Mouse (Mus musculus): ENCODE results near the gene Rapsn. TPM values are rescaled to one million over a fixed set of nuclear protein-coding genes. Genes with fewer than 3 reads are reported as not detected.

The Rapsn gene
- polyA plus RNA-seq, 1 experiment, result 1.5 TPM

- H3K27ac ChIP-seq (ENCODE audit: insufficient read depth, low read length), result no peak overlapping the region
- H3K27me3 ChIP-seq (ENCODE audit: control insufficient read depth, insufficient read depth, low read length), result no peaks in the 10 kb centered on the region
- TF ChIP-seq POLR2A (IDR thresholded peaks at IDR 0.05; ENCODE audit: borderline replicate concordance, insufficient read depth, low read length), result no peak
- no peak for TF ChIP-seq CTCF (IDR thresholded peaks at IDR 0.05; ENCODE audit: borderline replicate concordance, insufficient read depth, low read depth, low read length)
- WGBS, result 68% methylated on average over 15 of the region's 15 CpGs
- no peaks in the 10 kb centered on the region for H3K4me1 ChIP-seq (ENCODE audit: control insufficient read depth, insufficient read depth, low read length)
- DNase-seq, result no peak
- H3K4me3 ChIP-seq (replicated peaks; ENCODE audit: insufficient read depth, low read depth, low read length), result no peak overlapping the region
These were observed 48.9 kb downstream of the Rapsn start for GRCm38 (mm10) chr2:91084179-91084820.

DNA sequence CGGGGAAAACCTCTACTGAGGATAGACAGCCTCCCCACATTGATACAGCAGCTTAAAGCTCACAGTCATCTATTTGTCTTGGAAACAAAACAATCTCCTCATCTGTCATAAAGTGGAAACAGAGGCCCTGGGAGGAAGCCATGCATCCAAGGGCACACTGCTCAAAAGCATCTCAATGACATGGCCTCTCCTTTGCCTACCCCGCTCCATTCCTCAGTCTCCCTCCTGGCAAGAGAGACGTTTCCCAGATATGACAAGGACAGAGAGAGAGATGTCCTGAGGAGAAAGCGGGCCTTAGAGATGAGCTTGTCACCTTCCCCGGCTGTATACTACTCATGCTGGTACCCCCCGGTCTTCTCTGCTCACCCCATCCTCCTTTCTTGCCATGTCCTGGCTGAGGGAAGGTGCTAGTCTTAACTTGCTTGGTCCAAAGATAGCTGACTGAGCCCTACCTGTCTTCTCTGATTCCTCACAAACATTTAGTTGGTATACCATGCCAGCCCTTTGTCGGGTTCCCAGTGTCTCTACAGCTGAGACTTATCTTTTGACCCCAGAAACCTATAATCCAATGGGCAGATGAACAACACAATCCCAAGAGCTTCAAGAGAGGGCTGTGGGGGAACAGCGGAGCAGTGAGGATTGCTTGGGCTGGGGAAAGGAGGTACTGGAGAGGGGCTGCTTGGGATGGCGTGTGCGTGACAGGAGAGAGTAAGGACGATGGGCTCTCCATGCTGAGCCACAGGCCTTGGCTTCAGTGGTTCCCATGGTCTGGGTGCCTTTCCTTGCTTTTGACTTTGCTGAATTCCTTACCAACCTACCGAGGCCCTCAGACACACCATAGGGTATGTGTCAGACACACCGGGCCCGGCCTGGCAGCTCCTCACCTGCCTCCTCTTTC is 50.3 kb downstream of the Rapsn start:
- no peak for DNase-seq
- WGBS, result 85% methylated on average over 14 of the region's 14 CpGs
- Histone ChIP-seq H3K4me3 (replicated peaks; ENCODE audit: insufficient read depth, low read depth, low read length) (no peak overlapping the region), H3K27ac (ENCODE audit: insufficient read depth, low read length) (no peak overlapping the region), H3K4me1 (ENCODE audit: control insufficient read depth, insufficient read depth, low read length) (no peaks in the 10 kb centered on the region), H3K27me3 (ENCODE audit: control insufficient read depth, insufficient read depth, low read length) (no peaks in the 10 kb centered on the region)
- TF ChIP-seq POLR2A (IDR thresholded peaks at IDR 0.05; ENCODE audit: borderline replicate concordance, insufficient read depth, low read length), result no peak

DNA sequence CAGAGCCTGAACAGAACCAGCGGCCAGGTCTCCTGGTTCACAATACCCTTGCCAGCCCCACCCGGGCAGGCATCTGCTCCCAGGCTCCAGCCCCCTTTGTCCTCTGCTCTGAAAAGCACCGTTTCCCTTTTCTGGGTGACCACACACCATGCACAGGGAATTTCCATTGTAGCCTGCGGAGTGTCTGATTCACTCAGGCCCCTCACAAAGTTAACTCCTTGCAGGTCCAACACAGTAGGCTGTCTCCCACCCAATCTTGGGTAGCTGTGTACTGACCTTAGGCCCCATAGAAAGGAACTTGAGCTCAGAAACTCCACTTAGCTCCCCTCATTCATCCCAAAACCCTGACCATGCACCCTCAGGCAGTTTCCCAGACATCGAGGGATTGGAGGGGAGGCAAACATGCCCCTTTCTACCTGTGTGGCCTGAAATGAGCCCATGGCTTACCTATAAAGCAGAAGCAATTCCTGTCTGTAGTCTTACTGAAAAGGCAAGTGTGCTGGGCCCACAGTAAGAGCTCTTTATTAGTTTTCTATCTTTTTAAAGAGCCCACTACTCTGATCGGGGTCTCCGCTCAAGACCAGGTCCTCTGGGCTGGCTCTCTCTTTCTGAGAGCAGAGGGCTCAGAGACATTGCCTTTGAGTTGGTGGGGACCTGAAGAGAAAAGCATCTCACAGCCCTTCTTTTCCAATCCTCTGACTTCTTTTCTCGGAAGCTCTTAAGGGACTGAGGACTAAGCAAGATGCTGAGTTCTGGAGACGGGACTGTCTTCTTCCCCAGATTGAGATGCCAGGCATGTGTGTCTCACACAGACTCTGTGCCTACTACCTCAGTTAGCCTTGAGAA is 51.2 kb downstream of the Rapsn start:
- Histone ChIP-seq H3K27ac (ENCODE audit: insufficient read depth, low read length) (no peak overlapping the region), H3K4me3 (replicated peaks; ENCODE audit: insufficient read depth, low read depth, low read length) (no peak overlapping the region), H3K4me1 (ENCODE audit: control insufficient read depth, insufficient read depth, low read length) (no peaks in the 10 kb centered on the region), H3K27me3 (ENCODE audit: control insufficient read depth, insufficient read depth, low read length) (no peaks in the 10 kb centered on the region)
- WGBS, result 68% methylated on average over 9 of the region's 9 CpGs
- DNase-seq, result no peak
- TF ChIP-seq POLR2A (IDR thresholded peaks at IDR 0.05; ENCODE audit: borderline replicate concordance, insufficient read depth, low read length), result no peak
- no peak for TF ChIP-seq CTCF (IDR thresholded peaks at IDR 0.05; ENCODE audit: borderline replicate concordance, insufficient read depth, low read depth, low read length)

- Histone ChIP-seq H3K27ac (ENCODE audit: insufficient read depth, low read length) (no peak overlapping the region), H3K4me3 (replicated peaks; ENCODE audit: insufficient read depth, low read depth, low read length) (no peak overlapping the region), H3K4me1 (ENCODE audit: control insufficient read depth, insufficient read depth, low read length) (no peaks in the 10 kb centered on the region), H3K27me3 (ENCODE audit: control insufficient read depth, insufficient read depth, low read length) (no peaks in the 10 kb centered on the region)
- 87% methylated on average over 9 of the region's 9 CpGs for WGBS
- no peak for DNase-seq
- TF ChIP-seq CTCF (IDR thresholded peaks at IDR 0.05; ENCODE audit: borderline replicate concordance, insufficient read depth, low read depth, low read length), result no peak
- TF ChIP-seq POLR2A (IDR thresholded peaks at IDR 0.05; ENCODE audit: borderline replicate concordance, insufficient read depth, low read length), result no peak
These were observed 52.0 kb downstream of the Rapsn start for GRCm38 (mm10) chr2:91087453-91087852.

GRCm38 (mm10) chr2:91088987-91089386 is 53.6 kb downstream of the Rapsn start:
- no peak for TF ChIP-seq POLR2A (IDR thresholded peaks at IDR 0.05; ENCODE audit: borderline replicate concordance, insufficient read depth, low read length)
- H3K27me3 ChIP-seq (ENCODE audit: control insufficient read depth, insufficient read depth, low read length), result no peaks in the 10 kb centered on the region
- 83% methylated on average over 9 of the region's 9 CpGs for WGBS
- H3K4me3 ChIP-seq (replicated peaks; ENCODE audit: insufficient read depth, low read depth, low read length), result no peak overlapping the region
- no peak for DNase-seq
- H3K27ac ChIP-seq (ENCODE audit: insufficient read depth, low read length), result no peak overlapping the region
- H3K4me1 ChIP-seq (ENCODE audit: control insufficient read depth, insufficient read depth, low read length), result no peaks in the 10 kb centered on the region

- no peaks in the 10 kb centered on the region for H3K4me1 ChIP-seq (ENCODE audit: control insufficient read depth, insufficient read depth, low read length)
- TF ChIP-seq CTCF (IDR thresholded peaks at IDR 0.05; ENCODE audit: borderline replicate concordance, insufficient read depth, low read depth, low read length) (no peak), POLR2A (IDR thresholded peaks at IDR 0.05; ENCODE audit: borderline replicate concordance, insufficient read depth, low read length) (no peak)
- no peak overlapping the region for H3K27ac ChIP-seq (ENCODE audit: insufficient read depth, low read length)
- H3K4me3 ChIP-seq (replicated peaks; ENCODE audit: insufficient read depth, low read depth, low read length), result no peak overlapping the region
- 77% methylated on average over 6 of the region's 6 CpGs for WGBS
- DNase-seq, result no peak
- no peaks in the 10 kb centered on the region for H3K27me3 ChIP-seq (ENCODE audit: control insufficient read depth, insufficient read depth, low read length)
These were observed 54.8 kb downstream of the Rapsn start for GRCm38 (mm10) chr2:91090208-91090607.

DNA sequence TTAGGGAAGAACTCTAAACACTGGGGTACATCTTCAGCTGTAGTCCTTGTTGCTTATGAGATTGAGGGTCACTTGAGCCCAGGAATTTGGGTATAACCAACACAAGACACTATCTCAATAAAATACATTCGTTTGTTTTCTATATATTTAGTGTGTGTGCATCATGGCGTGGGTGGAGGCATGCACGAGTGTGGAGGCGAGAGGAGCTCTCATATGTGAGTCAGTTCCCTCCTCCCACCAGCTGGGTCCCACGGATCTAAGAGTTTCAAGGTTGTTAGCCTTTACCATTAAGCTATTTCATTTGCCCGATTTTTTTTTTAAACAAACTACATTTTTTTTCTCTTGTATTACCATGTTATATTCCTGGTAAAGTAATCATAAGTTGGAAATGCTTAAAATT is 55.4 kb downstream of the Rapsn start:
- Histone ChIP-seq H3K27me3 (ENCODE audit: control insufficient read depth, insufficient read depth, low read length) (no peaks in the 10 kb centered on the region), H3K4me3 (replicated peaks; ENCODE audit: insufficient read depth, low read depth, low read length) (no peak overlapping the region), H3K27ac (ENCODE audit: insufficient read depth, low read length) (no peak overlapping the region), H3K4me1 (ENCODE audit: control insufficient read depth, insufficient read depth, low read length) (no peaks in the 10 kb centered on the region)
- WGBS, result 73% methylated on average over 6 of the region's 6 CpGs
- DNase-seq, result no peak
- TF ChIP-seq CTCF (IDR thresholded peaks at IDR 0.05; ENCODE audit: borderline replicate concordance, insufficient read depth, low read depth, low read length), result no peak

Other genes with a start within 250 kb of the Rapsn start
- 245 and 249 TPM in 2 replicates for gene Mtch2, start 188.5 kb upstream of the Rapsn start, polyA plus RNA-seq (2012; rRNA removed)
- gene C1qtnf4, start 149.8 kb upstream of the Rapsn start, polyA plus RNA-seq (2012; rRNA removed), result 234 and 254 TPM in 2 replicates
- gene Kbtbd4, start 130.9 kb upstream of the Rapsn start, polyA plus RNA-seq (2012; rRNA removed), result 33.1 and 33.7 TPM in 2 replicates
- gene Ndufs3, start 130.8 kb upstream of the Rapsn start, polyA plus RNA-seq (2012; rRNA removed), result 278 and 280 TPM in 2 replicates
- 91.1 and 95.2 TPM in 2 replicates for gene Celf1, start 95.2 kb upstream of the Rapsn start, polyA plus RNA-seq (2012; rRNA removed)
- 194 and 199 TPM in 2 replicates for gene Psmc3, start 18.4 kb downstream of the Rapsn start, polyA plus RNA-seq (2012; rRNA removed)
- gene Slc39a13, start 34.8 kb downstream of the Rapsn start, polyA plus RNA-seq (2012; rRNA removed), result 93.3 and 97.7 TPM in 2 replicates
- gene Spi1, start 46.8 kb downstream of the Rapsn start, polyA plus RNA-seq (2012; rRNA removed), result 3.3 and 4.1 TPM in 2 replicates
- gene Mybpc3, start 82.5 kb downstream of the Rapsn start, polyA plus RNA-seq (2012; rRNA removed), result 39.6 and 51.4 TPM in 2 replicates
- 175 and 186 TPM in 2 replicates for gene Madd, start 148.2 kb downstream of the Rapsn start, polyA plus RNA-seq (2012; rRNA removed)
- 18.1 and 21.2 TPM in 2 replicates for gene Nr1h3, start 167.2 kb downstream of the Rapsn start, polyA plus RNA-seq (2012; rRNA removed)
- 35.9 and 37.3 TPM in 2 replicates for gene Acp2, start 167.3 kb downstream of the Rapsn start, polyA plus RNA-seq (2012; rRNA removed)
- gene Ddb2, start 201.4 kb downstream of the Rapsn start, polyA plus RNA-seq (2012; rRNA removed), result 34.5 and 41.5 TPM in 2 replicates
- 153 and 159 TPM in 2 replicates for gene Pacsin3, start 220.3 kb downstream of the Rapsn start, polyA plus RNA-seq (2012; rRNA removed)
- gene Arfgap2, start 229.4 kb downstream of the Rapsn start, polyA plus RNA-seq (2012; rRNA removed), result 51.9 and 54.1 TPM in 2 replicates